Mouse (Mus musculus) retina, embryonic 14.5 days (tissue): ENCODE measurements around the gene Cfap73.
A peak's percentile ranks its signal among the peaks of the same experiment; 100 is the strongest.

Source experiments
- DNase-seq: peaks from one replicate; pipeline ENCODE4 v3.0.0-alpha.2; 2015; ENCODE audit warnings: low spot score

Cfap73 gene

DNA sequence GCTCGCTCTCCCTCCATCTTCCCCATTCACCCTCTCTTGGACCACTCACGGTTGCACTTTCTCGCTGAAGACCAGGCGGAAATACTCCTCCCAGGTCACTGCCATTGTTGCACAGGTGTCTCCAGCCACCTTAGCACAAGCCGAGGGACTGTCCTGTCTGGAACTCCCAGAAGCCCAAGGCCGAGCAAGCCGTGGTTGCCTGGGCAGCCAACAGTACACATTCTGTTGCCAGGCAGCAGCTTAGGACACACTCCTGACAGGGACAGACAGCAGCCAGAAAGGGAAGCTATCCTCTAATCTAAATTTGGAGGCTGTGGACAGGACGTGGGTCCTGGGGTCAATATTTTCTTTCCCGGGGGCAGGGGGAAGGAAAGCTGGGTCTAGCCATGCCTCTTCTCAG is at the start of gene Cfap73:
Gene Cfap73 (minus strand): TSS at position 105 of the 400 bp plus-strand sequence.
- DNase-seq = no peak

DNA sequence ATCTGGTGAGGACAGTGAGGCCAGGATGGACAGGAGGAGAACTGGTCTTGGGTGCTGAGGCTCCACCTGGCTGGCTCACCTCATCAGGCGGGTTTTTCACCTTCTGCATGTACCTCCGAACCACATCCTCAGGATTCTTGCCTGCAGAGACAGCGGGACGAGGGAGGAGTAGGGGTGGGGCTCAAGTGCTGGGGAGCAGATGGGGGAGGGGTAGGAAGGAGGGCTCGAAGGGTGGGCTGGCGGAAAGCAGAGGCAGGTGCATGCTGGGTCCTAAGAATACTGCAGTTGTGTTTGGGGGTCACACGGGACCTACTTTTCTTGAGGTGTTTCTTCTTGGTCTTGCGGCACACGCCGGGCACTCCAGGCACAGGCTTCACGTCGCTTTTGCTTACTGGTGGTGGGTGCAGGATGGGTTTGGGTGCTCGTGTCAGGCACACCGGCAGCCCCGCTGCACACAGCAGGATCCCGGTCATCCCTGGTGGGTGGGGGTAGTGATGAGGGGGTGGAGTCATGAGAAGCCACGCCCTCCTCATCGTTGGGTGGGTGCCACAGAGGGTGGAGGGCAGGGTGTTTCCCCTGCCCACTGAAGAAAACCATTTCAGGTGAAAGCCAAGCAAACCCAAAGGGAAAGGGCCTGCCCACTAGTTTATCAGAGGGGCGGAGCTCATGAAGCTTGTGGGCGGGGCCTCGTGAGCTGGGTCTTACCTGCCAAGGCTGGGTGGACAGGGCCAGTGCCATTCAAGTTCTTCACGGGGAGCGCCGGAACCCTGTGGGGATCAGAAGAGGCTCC is 49.1 kb upstream of the Cfap73 start:
- DNase-seq = no peak

DNA sequence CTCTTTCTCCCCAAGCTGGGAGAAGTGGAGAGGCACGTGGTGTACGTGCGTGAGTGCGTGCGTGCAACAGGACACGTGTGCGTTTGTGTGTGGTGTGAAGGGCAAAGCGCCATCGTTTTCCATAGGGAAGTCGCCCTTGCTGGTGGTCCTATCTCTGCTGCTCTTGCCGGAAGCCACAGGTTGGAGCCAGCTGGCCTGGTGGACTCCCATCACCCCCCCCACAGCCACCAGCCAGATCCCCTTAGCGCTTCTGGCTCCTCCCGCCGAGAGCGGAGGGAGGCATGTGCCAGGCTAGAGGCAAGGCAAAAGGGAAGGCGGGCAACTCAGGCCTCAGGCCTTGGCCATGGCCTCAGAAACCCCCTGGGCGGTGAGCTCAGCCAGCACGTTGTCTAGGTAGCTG is 46.9 kb upstream of the Cfap73 start:
- DNase-seq = no peak

GRCm38 (mm10) chr5:120679676-120680555 is 45.9 kb upstream of the Cfap73 start:
- peak; percentile 96 for DNase-seq

GRCm38 (mm10) chr5:120677516-120677915 is 43.5 kb upstream of the Cfap73 start:
- peak; percentile 52 for DNase-seq

DNA sequence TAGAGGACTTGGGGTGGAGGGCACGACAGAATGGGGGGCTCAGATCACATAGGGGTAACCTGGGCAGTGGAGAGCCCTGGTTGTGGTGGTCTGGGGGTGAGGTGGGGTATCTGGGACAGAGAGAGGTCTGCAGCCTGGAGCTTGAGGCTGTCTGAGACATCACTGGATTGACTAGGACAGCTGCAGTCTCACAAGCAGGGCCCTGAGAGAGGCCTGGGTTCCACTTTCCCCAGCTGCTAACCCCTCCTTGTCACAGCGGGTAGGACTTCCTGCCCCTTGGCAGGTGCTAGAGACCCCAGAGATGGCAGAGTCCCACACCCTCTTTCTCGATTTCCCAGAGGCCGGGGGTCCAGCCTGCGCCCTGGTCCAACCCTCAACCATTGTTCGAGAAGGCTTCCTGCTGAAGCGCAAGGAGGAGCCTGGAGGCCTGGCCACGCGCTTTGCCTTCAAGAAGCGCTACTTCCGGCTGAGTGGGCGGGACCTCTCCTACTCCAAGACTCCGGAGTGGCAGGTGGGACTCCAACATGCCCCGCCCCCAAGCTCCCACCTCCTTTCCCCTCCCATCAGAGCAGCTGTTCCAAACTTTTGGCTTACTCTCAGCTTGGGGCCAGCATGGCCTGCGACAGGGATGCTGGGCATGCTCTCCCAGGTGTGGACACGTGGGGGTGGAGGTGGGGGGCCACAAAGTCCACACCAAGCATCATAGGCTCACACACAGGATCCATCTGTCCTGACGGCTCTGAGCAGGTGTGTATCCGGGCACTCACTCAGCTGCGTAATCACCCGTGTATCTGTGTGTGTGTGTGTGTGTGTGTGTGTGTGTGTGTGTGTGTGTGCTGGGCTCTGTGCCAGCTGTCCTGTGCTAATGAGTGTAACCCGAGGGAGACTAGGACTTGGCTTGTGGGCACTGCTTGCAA is 40.5 kb upstream of the Cfap73 start:
- peak; percentile 74 for DNase-seq

- DNase-seq = peak; percentile 81
These were observed 39.6 kb upstream of the Cfap73 start for GRCm38 (mm10) chr5:120673626-120674025.

DNA sequence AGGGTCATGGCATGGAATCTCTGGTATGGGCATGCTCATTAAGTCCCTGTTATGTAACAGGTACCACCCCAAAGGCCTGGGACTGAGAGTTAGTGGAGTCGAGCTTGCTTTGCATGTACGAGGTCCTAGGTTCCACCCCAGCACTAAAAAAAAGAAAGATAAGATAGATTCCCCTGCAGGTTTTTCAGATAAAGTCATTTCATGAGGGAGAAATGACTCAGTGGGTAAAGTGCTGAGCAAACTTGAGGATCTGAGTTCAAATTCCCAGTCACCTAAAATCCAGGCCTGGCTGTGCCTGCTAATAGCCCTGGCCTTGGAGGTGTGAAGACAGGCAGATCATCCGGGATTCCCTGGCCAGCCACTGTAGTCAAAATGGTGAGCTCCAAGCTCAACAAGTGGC is 37.8 kb upstream of the Cfap73 start:
- no peak for DNase-seq

DNA sequence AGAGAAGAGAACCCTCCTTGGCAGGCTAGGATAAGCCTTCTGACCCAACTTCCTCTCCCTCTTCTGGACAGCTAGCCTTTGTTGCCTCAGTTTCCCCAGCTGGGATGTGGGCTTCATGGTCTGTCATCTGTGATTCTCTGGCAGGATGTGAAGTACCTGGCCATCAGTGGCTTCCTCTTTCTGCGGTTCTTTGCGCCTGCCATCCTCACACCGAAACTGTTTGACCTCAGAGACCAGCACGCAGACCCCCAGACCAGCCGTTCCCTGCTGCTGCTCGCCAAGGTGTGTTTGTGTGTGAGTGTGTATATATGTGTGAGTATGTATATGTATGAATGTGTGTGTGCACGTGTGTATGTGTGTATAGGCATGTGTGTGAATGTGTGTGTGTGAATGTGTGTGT is 36.1 kb upstream of the Cfap73 start:
- no peak for DNase-seq

- DNase-seq = no peak
These were observed 34.7 kb upstream of the Cfap73 start for GRCm38 (mm10) chr5:120668761-120669160.

GRCm38 (mm10) chr5:120664888-120665287 is 30.9 kb upstream of the Cfap73 start:
- DNase-seq = no peak

GRCm38 (mm10) chr5:120660816-120661215 is 26.8 kb upstream of the Cfap73 start:
- DNase-seq = no peak

DNA sequence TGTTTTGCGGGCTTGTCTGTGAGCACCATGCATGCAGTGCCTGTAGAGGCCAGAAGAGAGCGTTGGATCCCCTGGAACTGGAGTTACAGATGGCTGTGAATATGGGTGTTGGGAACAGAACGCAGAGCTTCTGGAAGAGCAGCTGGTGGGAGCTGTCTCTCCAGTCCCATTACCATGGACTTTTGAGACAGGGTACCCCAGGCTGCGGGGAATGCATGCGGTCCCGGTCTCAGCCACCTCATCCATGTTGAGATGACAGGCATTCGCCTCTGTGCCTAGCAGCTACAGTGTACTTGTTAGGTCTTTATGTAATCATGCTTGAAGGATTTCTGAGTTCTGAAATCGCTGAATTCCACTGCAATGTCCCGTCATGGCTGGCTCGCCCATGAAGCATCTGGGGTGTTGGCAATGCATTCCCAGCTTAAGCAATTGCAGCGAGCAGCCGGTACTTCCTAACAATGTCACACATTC is 22.3 kb upstream of the Cfap73 start:
- no peak for DNase-seq

DNA sequence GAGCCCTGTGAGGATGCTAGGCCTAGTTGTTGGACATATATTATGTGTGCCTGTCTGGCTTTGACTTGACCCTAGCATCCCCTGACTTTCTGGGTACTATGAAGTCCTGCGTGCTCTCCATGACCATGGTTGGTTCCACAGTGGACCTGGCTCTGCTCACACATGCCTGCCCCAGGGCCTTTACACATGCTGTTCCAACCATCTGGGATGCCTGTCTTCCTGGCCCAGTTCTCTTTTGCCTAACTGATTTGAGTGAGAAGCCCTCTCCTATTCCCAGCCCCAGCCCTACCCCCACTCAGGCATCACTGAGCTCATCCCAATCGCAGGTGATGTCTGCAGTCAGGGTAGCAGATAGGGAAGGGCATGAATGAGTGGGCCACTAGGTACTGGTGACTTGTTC is 19.8 kb upstream of the Cfap73 start:
- DNase-seq = no peak

DNA sequence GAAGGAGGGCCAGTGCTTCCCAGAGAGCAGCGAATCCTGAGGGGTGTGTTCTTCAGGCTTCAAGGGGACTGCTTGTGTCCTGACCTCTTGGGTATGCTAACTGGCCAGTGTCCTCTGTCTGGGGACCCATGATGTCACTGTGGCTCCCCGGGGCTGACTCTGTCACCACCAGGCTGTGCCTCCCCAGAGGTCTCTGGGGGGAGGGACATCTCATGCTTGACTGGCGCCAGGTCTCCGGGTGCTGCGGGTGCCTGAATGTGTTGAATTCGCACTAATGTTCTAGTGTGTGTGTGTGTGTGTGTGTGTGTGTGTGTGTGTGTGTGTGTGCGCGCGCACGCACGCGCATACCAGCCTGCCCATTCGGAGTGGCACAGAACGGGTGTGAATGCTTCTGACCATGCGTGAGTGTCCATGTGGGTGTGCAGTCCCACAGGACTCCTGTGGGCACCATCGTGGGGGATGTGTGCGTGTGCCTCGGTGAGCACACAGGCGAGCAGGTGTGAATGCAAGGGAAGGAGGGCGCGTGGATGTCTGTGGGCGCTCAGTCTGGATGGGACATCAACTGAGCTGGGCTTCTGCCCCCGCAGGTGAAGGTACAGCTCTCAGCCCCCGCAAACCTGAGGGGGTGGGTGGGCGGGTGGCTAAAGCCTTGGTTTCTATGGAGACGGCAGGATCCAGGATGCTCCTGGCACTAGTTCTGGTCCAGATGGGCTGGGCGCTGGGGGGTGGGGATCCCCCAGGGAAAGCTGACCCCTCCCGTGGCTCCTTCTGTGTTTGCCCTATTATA is 19.1 kb upstream of the Cfap73 start:
- DNase-seq = no peak

DNA sequence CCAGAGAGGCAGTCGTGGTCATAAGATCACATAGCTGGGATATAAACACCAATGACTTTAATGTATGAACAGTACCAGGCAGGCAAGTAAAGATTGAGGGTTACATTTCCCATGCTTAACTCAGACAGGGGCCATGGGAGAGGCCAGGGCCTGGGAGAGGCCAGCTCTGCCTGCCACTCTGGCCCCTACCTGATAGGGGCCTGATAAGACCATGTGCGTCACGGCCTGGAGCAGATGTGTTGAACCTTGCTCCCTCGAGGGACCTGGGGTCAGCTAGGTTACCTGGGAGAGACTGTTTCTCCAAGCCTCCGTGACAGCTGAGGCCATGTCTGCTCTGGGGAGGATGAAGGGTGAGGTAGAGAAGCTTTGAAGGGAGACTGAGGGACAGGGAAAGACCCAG is 17.2 kb upstream of the Cfap73 start:
- DNase-seq = no peak

- no peak for DNase-seq
These were observed 15.9 kb upstream of the Cfap73 start for GRCm38 (mm10) chr5:120649938-120650337.

DNA sequence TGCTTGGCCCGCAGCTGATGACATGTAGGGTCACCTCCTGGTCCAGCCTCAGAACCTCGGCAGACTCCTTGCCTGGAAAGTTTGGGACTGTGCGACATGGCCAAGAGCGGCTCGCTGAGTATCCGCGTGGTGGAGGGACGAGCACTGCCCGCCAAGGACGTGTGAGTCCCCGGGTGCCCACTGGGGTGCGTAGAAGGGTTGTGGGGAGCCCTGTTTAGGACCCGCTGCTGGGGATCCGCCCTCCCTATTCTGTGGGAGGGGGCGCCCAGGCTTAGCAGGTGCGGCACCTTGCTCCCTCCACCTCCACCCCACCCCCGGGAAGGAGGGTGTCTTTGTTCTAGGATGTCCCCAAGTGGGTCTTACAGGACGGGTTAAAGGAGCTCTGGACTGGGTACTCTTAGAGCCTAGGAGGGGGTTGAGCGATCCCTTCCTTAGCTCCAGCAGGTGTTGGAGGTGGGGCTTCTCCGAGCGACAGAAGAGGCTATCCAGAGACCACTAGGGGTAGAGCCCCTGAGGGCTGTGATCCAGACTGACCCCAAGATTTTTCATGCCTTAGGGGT is 15.4 kb upstream of the Cfap73 start:
- DNase-seq = peak; percentile 48

DNA sequence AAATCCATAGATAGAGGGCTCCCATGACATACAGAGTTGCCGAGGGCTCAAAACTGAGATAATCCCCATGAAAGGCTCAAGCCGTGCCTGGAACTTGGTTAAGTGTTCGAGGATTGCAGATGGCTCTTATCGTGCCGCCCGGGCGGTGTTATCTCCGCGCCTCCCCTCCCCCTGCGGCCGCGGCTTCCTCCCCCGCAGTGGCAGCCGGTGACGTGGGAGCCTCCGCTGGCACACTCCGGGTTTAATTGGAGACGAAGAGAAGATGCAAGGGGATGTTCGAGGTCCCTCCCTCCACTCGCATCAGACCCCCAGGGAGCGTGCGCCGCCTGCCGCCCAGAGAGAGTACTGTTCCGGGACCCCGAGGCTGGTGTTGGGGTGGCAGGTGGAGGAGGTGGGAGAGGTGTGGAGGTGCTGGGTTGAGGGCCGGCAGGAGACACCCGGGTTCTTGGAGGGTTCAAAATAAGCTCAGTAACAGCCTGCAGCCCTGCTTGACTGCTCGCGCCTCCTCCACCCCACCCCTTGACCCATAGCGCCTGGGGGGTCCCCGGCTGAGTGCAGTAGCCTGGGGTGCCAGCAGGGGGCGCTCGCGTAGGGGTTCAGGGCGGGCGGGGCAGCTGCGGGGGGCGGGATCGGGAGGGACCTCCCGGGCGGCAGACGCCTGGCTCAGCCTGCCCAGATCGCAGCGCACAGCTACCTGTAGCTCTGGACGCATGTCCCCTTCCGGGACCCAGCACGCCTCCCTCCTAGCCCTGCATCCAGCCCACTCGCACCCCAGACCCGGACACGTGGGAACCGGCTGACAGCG is 14.7 kb upstream of the Cfap73 start, which contains the start of gene Rasal1:
Gene Rasal1 (plus strand): TSS at position 244 of the 805 bp plus-strand sequence.
- peak; percentile 57 for DNase-seq
